Mouse (Mus musculus): ENCODE data around the gene Gm13083. TPM values are rescaled to one million over a fixed set of nuclear protein-coding genes. Genes with fewer than 3 reads are reported as not detected.
"Not testable (repeated sequence)": the region's sequence is repeated elsewhere in the genome, so short reads cannot be mapped to it uniquely, and the experiment has no call there.

Gm13083 gene
- total RNA-seq (2021), result not detected

GRCm38 (mm10) chr4:143614703-143615102, at the start of gene Gm13083:
Gene Gm13083 (plus strand): TSS chr4:143615003.
- DNase-seq, result not testable (repeated sequence)

GRCm38 (mm10) chr4:143611927-143612326, 2.9 kb upstream of the Gm13083 start:
- DNase-seq, result not testable (repeated sequence)

- DNase-seq, result not testable (repeated sequence)
These were observed 3.3 kb downstream of the Gm13083 start for GRCm38 (mm10) chr4:143618101-143618500.

- DNase-seq, result not testable (repeated sequence)
These were observed 42.3 kb downstream of the Gm13083 start, which contains the start of gene Gm13088 for GRCm38 (mm10) chr4:143657146-143657545. Gene Gm13088 (minus strand): TSS chr4:143657246.

Other genes starting within 250 kb of the Gm13083 start
- gene Pramel1, start 220.6 kb upstream of the Gm13083 start, total RNA-seq (2021), result not detected
- 10 to 100 TPM; 11.7 to 12.1 TPM for gene Pramef8, start 202.6 kb upstream of the Gm13083 start, total RNA-seq (2021)
- not detected for gene Oog4, start 164.7 kb upstream of the Gm13083 start, total RNA-seq (2021)
- not detected for gene Gm13043, start 103.7 kb upstream of the Gm13083 start, total RNA-seq (2021)
- not detected for gene Gm13040, start 79.0 kb upstream of the Gm13083 start, total RNA-seq (2021)
- gene BC080695, start 63.3 kb upstream of the Gm13083 start, total RNA-seq (2021), result not detected
- not detected for gene Gm13057, start 63.3 kb upstream of the Gm13083 start, total RNA-seq (2021)
- not detected for gene Gm13088, start 42.2 kb downstream of the Gm13083 start, total RNA-seq (2021)
- not detected for gene Gm13089, start 87.7 kb downstream of the Gm13083 start, total RNA-seq (2021)
- not detected for gene Gm13078, start 104.5 kb downstream of the Gm13083 start, total RNA-seq (2021)
- gene Gm13023, start 174.3 kb downstream of the Gm13083 start, total RNA-seq (2021), result not detected
- gene Gm13084, start 201.1 kb downstream of the Gm13083 start, total RNA-seq (2021), result not detected
- gene Gm13103, start 231.5 kb downstream of the Gm13083 start, total RNA-seq (2021), result not detected